In genomic region chr7:111122531-111123130, GRCm38 (mm10) we compare ENCODE assay signal across 8 mouse cellular contexts. TPM values are rescaled to one million over a fixed set of nuclear protein-coding genes. Genes with fewer than 3 reads are reported as not detected.
DNase-seq lines count a peak whose midpoint lies in the region; ATAC-seq and TF ChIP-seq lines count a peak whose summit lies in the region.

No protein-coding gene starts in this region.

- no peaks in the 10 kb centered on the region for H3K36me3 ChIP-seq in G1E (replicated peaks)
- no peaks in the 10 kb centered on the region for H3K36me3 ChIP-seq in forebrain, embryonic 16.5 days (ENCODE audit: control insufficient read depth, insufficient read depth)
- H3K36me3 ChIP-seq in lung, embryonic 14.5 days (ENCODE audit: insufficient read depth), result peaks cover 9% of the 10 kb centered on the region; the same call in 1 of the 2 replicates
- no peaks in the 10 kb centered on the region for H3K36me3 ChIP-seq in thymus, adult 2 months (ENCODE audit: control insufficient read depth, insufficient read depth, low read length)

- H3K4me3 ChIP-seq in G1E (ENCODE audit: low read depth, low read length), result peak overlapping the region; percentile 78
- peak overlapping the region; percentile 82 for H3K4me3 ChIP-seq in forebrain, embryonic 16.5 days (replicated peaks; ENCODE audit: low read length)
- peak overlapping the region; percentile 81 for H3K4me3 ChIP-seq in layer of hippocampus, adult 2 months
- H3K4me3 ChIP-seq in lung, embryonic 14.5 days (ENCODE audit: low read depth, low read length), result peak overlapping the region; percentile 68
- H3K4me3 ChIP-seq in olfactory bulb, adult 2 months (ENCODE audit: insufficient read depth, low read depth, low read length), result peak overlapping the region; percentile 79
- peak overlapping the region; percentile 74 for H3K4me3 ChIP-seq in thymus, adult 2 months (ENCODE audit: control insufficient read depth, insufficient read depth, low read length)

- peak; percentile 97 for ATAC-seq in G1E (ENCODE audit: extremely low read depth, insufficient number of reproducible peaks, low FRiP score, poor library complexity, severe bottlenecking)
- ATAC-seq in forebrain, embryonic 16.5 days, result peak; percentile 100
- ATAC-seq in lung, embryonic 14.5 days (ENCODE audit: insufficient read depth), result peak; percentile 99

- peak; percentile 76 for DNase-seq in G1E (ENCODE audit: low spot score)
- peak; percentile 98 for DNase-seq in cerebellum, adult 18-20 months
- DNase-seq in heart, postnatal 36 days, result peak; percentile 98
- DNase-seq in layer of hippocampus, adult 2 months (ENCODE audit: low spot score in 2 of 2), result peak; percentile 93 to 97
- DNase-seq in lung, embryonic 14.5 days, result peak; percentile 99
- DNase-seq in thymus, adult 2 months, result peak; percentile 98

- no peaks in the 10 kb centered on the region for H3K27me3 ChIP-seq in G1E (ENCODE audit: insufficient read depth, low read length)
- no peaks in the 10 kb centered on the region for H3K27me3 ChIP-seq in forebrain, embryonic 16.5 days (replicated peaks; ENCODE audit: control insufficient read depth, insufficient read depth, low read length)
- no peaks in the 10 kb centered on the region for H3K27me3 ChIP-seq in lung, embryonic 14.5 days (ENCODE audit: insufficient read depth, low read length)
- H3K27me3 ChIP-seq in thymus, adult 2 months (ENCODE audit: control insufficient read depth, insufficient read depth, low read length), result no peaks in the 10 kb centered on the region

- TF ChIP-seq CTCF in G1E (IDR thresholded peaks at IDR 0.05; ENCODE audit: low read depth, low read length), result no peak
- TF ChIP-seq CTCF in layer of hippocampus, adult 2 months (conservative IDR thresholded peaks at IDR 0.05), result no peak
- TF ChIP-seq CTCF in lung, embryonic 14.5 days (IDR thresholded peaks at IDR 0.05; ENCODE audit: low read depth), result no peak
- TF ChIP-seq CTCF in olfactory bulb, adult 2 months (IDR thresholded peaks at IDR 0.05; ENCODE audit: insufficient read depth, low read depth, low read length), result no peak
- TF ChIP-seq CTCF in thymus, adult 2 months (IDR thresholded peaks at IDR 0.05; ENCODE audit: borderline replicate concordance, control insufficient read depth, extremely low read depth, insufficient read depth, low read length, poor library complexity), result peak; percentile 37; the same call in 1 of the 2 replicates

- no peaks in the 10 kb centered on the region for H3K9me3 ChIP-seq in G1E (replicated peaks)
- no peaks in the 10 kb centered on the region for H3K9me3 ChIP-seq in forebrain, embryonic 16.5 days (ENCODE audit: control insufficient read depth, low read length)
- H3K9me3 ChIP-seq in lung, embryonic 14.5 days (ENCODE audit: low read depth, low read length), result no peaks in the 10 kb centered on the region

- peak; percentile 98 for TF ChIP-seq POLR2A in olfactory bulb, adult 2 months (IDR thresholded peaks at IDR 0.05; ENCODE audit: insufficient read depth, low read depth, low read length)
- TF ChIP-seq POLR2A in thymus, adult 2 months (IDR thresholded peaks at IDR 0.05; ENCODE audit: control insufficient read depth, extremely low read depth, insufficient read depth, low read length, poor library complexity), result peak; percentile 98

- WGBS in forebrain, embryonic 16.5 days, result under 1% methylated on average over 44 of the region's 44 CpGs
- WGBS in lung, embryonic 14.5 days, result under 1% methylated on average over 44 of the region's 44 CpGs
- WGBS in olfactory bulb, adult 2 months, result 0% methylated on average over 44 of the region's 44 CpGs
- WGBS in thymus, adult 2 months, result under 1% methylated on average over 44 of the region's 44 CpGs

- H3K4me2 ChIP-seq in forebrain, embryonic 16.5 days (ENCODE audit: low read length), result peak overlapping the region; percentile 93
- peak overlapping the region; percentile 90 for H3K4me2 ChIP-seq in lung, embryonic 14.5 days

- H3K4me1 ChIP-seq in G1E (ENCODE audit: insufficient read depth, low read depth, low read length), result peaks cover 11% of the 10 kb centered on the region
- peaks cover 10% of the 10 kb centered on the region for H3K4me1 ChIP-seq in forebrain, embryonic 16.5 days (replicated peaks; ENCODE audit: control insufficient read depth, insufficient read depth, low read length)
- H3K4me1 ChIP-seq in lung, embryonic 14.5 days (ENCODE audit: insufficient read depth), result peaks cover 9% of the 10 kb centered on the region
- H3K4me1 ChIP-seq in olfactory bulb, adult 2 months (ENCODE audit: control insufficient read depth, insufficient read depth, low read length), result peaks cover 4% of the 10 kb centered on the region
- H3K4me1 ChIP-seq in thymus, adult 2 months (replicated peaks; ENCODE audit: control insufficient read depth, insufficient read depth, low read length), result peaks cover 5% of the 10 kb centered on the region

- peak overlapping the region; percentile 89 for H3K9ac ChIP-seq in forebrain, embryonic 16.5 days (replicated peaks; ENCODE audit: low read depth, low read length)
- peak overlapping the region; percentile 85 for H3K9ac ChIP-seq in lung, embryonic 14.5 days

- peak overlapping the region; percentile 99 for H3K27ac ChIP-seq in forebrain, embryonic 16.5 days (ENCODE audit: low read length)
- H3K27ac ChIP-seq in layer of hippocampus, adult 2 months, result peak overlapping the region; percentile 98
- peak overlapping the region; percentile 99 for H3K27ac ChIP-seq in lung, embryonic 14.5 days (ENCODE audit: low read depth)
- H3K27ac ChIP-seq in olfactory bulb, adult 2 months (ENCODE audit: insufficient read depth, low read depth, low read length), result peak overlapping the region; percentile 99
- H3K27ac ChIP-seq in thymus, adult 2 months (ENCODE audit: control insufficient read depth, insufficient read depth, low read length), result peak overlapping the region; percentile 74

- intact Hi-C loops in heart, postnatal 36 days (cut with DNase I), result loop anchor here (1.0 to 2.0 kb wide), 2 partner anchors 34 to 39 kb away; partner anchors contain the start of gene Eif4g2

RNA-seq across cellular contexts. Expression of gene Eif4g2, which starts 39.8 kb away (rescaled TPM):
- total RNA-seq in G1E (2014; fragmentation: Nextera tagmentation) (1,657 and 2,352 TPM in 2 replicates), G1E (2017) (708 and 731 TPM in 2 replicates)
- 1,489 and 1,690 TPM in 2 replicates for polyA plus RNA-seq in G1E (2012)
- polyA plus RNA-seq in forebrain, embryonic 16.5 days (2015; fragmentation: Nextera tagmentation; extraction: Ambion mirVana), result 1,250 and 1,378 TPM in 2 replicates
- 1,000 to 10,000 TPM; 1,008 to 1,028 TPM for total RNA-seq in heart, postnatal 36 days (2021)
- 100 to 1,000 TPM; 596 to 633 TPM for total RNA-seq in layer of hippocampus, adult 2 months (2021)
- 1,010 and 1,058 TPM in 2 replicates for polyA plus RNA-seq in lung, embryonic 14.5 days (2014; fragmentation: Nextera tagmentation; extraction: Ambion mirVana)
- 716 and 831 TPM in 2 replicates for polyA plus RNA-seq in olfactory bulb, adult 2 months (2012; ENCODE audit: insufficient read depth, insufficient read length, low replicate concordance, missing spikeins)
- polyA plus RNA-seq in thymus, adult 2 months (2012; rRNA removed), result 128 and 152 TPM in 2 replicates

Comparison
In these comparisons a context has a peak if more than half of its experiments do, and no peak if none do; other contexts are left out.
1. Peak in every context shown above with its lines: DNase-seq, ATAC-seq, H3K4me3 ChIP-seq and H3K27ac ChIP-seq.